Mouse (Mus musculus) E14TG2a.4 (cell line): ENCODE results near the gene Tsga10ip.
"Not testable (repeated sequence)": the region's sequence is repeated elsewhere in the genome, so short reads cannot be mapped to it uniquely, and the experiment has no call there.

ENCODE experiments used
- H3K27me3 ChIP-seq: 2 replicates; pipeline ENCODE4 v1.6.1; 2014; ENCODE audit warnings: low read length, control low read depth; ENCODE audit not compliant: insufficient read depth
- H3K36me3 ChIP-seq: 2 replicates; pipeline ENCODE4 v1.6.1; 2014; ENCODE audit warnings: low read length, control low read depth; ENCODE audit not compliant: insufficient read depth
- H3K4me1 ChIP-seq: replicated peaks from 2 replicates; pipeline ENCODE4 v1.6.1; 2014; ENCODE audit warnings: low read depth, low read length, control low read depth
- H3K4me3 ChIP-seq: replicated peaks from 2 replicates; pipeline ENCODE4 v1.5.1; 2014; ENCODE audit warnings: mild to moderate bottlenecking, low read length
- H3K9me3 ChIP-seq: 2 replicates; pipeline ENCODE4 v1.6.1; 2014; ENCODE audit warnings: low read length, control low read depth
- CTCF ChIP-seq: conservative IDR thresholded peaks from 2 replicates; pipeline ENCODE4 v1.5.1; 2014; ENCODE audit warnings: low read length
- NANOG ChIP-seq: IDR thresholded peaks from 2 replicates; pipeline ENCODE4 v1.6.1; 2014; ENCODE audit warnings: borderline replicate concordance, low read length, mixed read lengths
- POU5F1 ChIP-seq: IDR thresholded peaks from 2 replicates; pipeline ENCODE4 v1.6.1; 2014; ENCODE audit warnings: low read length, borderline replicate concordance

Tsga10ip gene

GRCm38 (mm10) chr19:5366175-5367052 is 35.9 kb downstream of the Tsga10ip start, which contains the start of gene Eif1ad:
Gene Eif1ad, plus strand, starts transcription at chr19:5366741.
- Histone ChIP-seq H3K9me3 (no peaks in the 10 kb centered on the region), H3K4me3 (peak within 1 kb of the TSS; percentile 99), H3K27me3 (no peaks in the 10 kb centered on the region), H3K36me3 (peaks cover 63% of the 10 kb centered on the region), H3K4me1 (peaks cover 73% of the 10 kb centered on the region)
- TF ChIP-seq NANOG (no peak), POU5F1 (peak; percentile 36; the same call in 1 of the 2 replicates), CTCF (no peak)

- peaks cover 58% of the 10 kb centered on the region for H3K36me3 ChIP-seq
- TF ChIP-seq CTCF (no peak), NANOG (no peak), POU5F1 (no peak)
- peaks cover 78% of the 10 kb centered on the region for H3K4me1 ChIP-seq
- H3K9me3 ChIP-seq, result no peaks in the 10 kb centered on the region
- H3K4me3 ChIP-seq, result peak overlapping the region; percentile 99
- no peaks in the 10 kb centered on the region for H3K27me3 ChIP-seq
Observed at GRCm38 (mm10) chr19:5365751-5366150, 36.6 kb downstream of the Tsga10ip start.

- peaks cover 67% of the 10 kb centered on the region for H3K4me1 ChIP-seq
- 0 out of 2 replicates have a peak overlapping the region, but pooled peaks have one; percentile 99 for H3K4me3 ChIP-seq
- H3K27me3 ChIP-seq, result no peaks in the 10 kb centered on the region
- peaks cover 49% of the 10 kb centered on the region for H3K36me3 ChIP-seq
- no peaks in the 10 kb centered on the region for H3K9me3 ChIP-seq
- TF ChIP-seq POU5F1, result no peak
- TF ChIP-seq CTCF, result no peak
- no peak for TF ChIP-seq NANOG
Observed at GRCm38 (mm10) chr19:5364124-5364523, 38.2 kb downstream of the Tsga10ip start.

GRCm38 (mm10) chr19:5362186-5362585 is 40.1 kb downstream of the Tsga10ip start:
- no peak overlapping the region for H3K4me3 ChIP-seq
- TF ChIP-seq POU5F1 (no peak), NANOG (peak; percentile 73; the same call in 1 of the 2 replicates)
- H3K9me3 ChIP-seq, result no peaks in the 10 kb centered on the region
- no peaks in the 10 kb centered on the region for H3K27me3 ChIP-seq
- H3K4me1 ChIP-seq, result peaks cover 50% of the 10 kb centered on the region
- peaks cover 37% of the 10 kb centered on the region for H3K36me3 ChIP-seq

GRCm38 (mm10) chr19:5356080-5356479 is 46.2 kb downstream of the Tsga10ip start:
- Histone ChIP-seq H3K27me3 (peaks cover 3% of the 10 kb centered on the region; the same call in 1 of the 2 replicates), H3K4me3 (no peak overlapping the region)
- no peak for TF ChIP-seq CTCF
- TF ChIP-seq POU5F1, result no peak
- no peak for TF ChIP-seq NANOG

GRCm38 (mm10) chr19:5353609-5354008 is 48.7 kb downstream of the Tsga10ip start:
- Histone ChIP-seq H3K9me3 (no peaks in the 10 kb centered on the region), H3K4me3 (no peak overlapping the region), H3K36me3 (no peaks in the 10 kb centered on the region), H3K4me1 (peaks cover 14% of the 10 kb centered on the region), H3K27me3 (peaks cover 16% of the 10 kb centered on the region)
- TF ChIP-seq POU5F1 (no peak), CTCF (no peak), NANOG (no peak)

More at GRCm38 (mm10) chr19:5356080-5356479, 46.2 kb downstream of the Tsga10ip start:
- Histone ChIP-seq H3K4me1 (peaks cover 15% of the 10 kb centered on the region), H3K9me3 (no peaks in the 10 kb centered on the region), H3K36me3 (peaks cover 8% of the 10 kb centered on the region; the same call in 1 of the 2 replicates)

GRCm38 (mm10) chr19:5349502-5349873 is 52.8 kb downstream of the Tsga10ip start, which contains the start of gene Cst6:
Gene Cst6, minus strand, starts transcription at chr19:5349574.
- Histone ChIP-seq H3K4me3 (peak within 1 kb of the TSS; percentile 76), H3K27me3 (peaks cover 21% of the 10 kb centered on the region)
- H3K4me1 ChIP-seq, H3K9me3 ChIP-seq, H3K36me3 ChIP-seq: not testable (repeated sequence)

- no peaks in the 10 kb centered on the region for H3K9me3 ChIP-seq
- H3K4me3 ChIP-seq, result peak overlapping the region; percentile 76
- peaks cover 2% of the 10 kb centered on the region for H3K4me1 ChIP-seq
- TF ChIP-seq CTCF (peak; percentile 62), NANOG (no peak)
- no peaks in the 10 kb centered on the region for H3K36me3 ChIP-seq
- H3K27me3 ChIP-seq, result peaks cover 21% of the 10 kb centered on the region
Observed at GRCm38 (mm10) chr19:5348526-5349501, 53.5 kb downstream of the Tsga10ip start.
